Mouse (Mus musculus): ENCODE data around the gene Slc4a4.

The Slc4a4 gene

DNA sequence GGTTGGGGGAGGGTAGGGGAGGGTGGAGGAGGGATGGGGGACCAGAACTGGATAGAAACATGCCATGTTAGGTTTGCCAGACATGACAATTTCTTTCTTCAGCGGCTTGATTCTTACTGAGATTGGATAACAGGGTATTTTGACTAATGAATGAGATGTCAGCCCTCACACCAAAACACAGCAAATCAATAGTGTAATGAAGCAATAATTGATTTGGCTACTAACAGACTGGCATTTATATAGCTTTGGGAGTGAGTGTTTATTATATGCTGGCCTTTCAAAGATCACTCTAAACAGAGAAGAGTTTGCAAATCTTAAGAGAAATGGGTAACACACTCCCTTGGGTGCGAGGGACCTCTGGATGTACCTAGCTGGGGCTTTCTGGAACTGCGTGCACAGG lies 30.6 kb downstream of the Slc4a4 start:
- no peak for DNase-seq

DNA sequence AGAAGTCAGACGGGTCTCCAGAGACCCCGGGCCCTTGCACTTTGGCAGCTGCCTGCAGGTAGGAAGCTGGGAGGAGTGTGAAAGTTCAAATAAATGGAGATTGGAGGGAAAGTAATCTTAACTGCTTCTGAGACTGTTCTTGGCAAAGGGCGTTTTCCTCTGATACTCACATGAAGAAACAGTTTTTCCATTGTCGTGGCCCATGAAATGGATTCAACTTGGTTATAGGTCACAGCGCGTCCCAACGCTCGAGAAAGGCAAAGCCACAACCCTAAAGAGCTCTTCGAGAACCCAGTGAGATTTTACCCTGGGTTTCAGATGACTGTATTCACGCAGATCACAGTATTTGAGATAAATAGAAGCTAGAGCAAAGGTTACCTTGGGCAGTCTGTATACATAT lies 31.0 kb downstream of the Slc4a4 start:
- no peak for DNase-seq

DNA sequence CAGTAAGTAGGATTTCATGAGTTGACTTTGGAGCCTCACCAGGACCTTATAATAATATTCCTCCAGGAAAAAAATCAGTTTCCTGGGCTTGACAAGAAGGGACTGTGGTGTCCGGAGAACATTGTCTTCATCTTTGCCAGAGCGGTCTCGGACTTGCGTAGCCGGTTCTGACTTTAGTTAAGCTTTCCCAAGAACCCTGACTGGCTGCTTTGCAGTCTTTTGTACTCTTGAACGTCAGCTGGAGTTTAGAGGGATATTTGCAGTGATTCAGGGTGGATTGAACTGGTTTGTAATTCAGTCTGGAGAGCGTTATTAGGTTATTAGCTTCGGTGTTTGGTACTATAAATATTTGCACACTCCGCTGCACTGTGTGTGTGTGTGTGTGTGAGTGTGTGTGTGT lies 31.9 kb downstream of the Slc4a4 start:
- DNase-seq = no peak

DNA sequence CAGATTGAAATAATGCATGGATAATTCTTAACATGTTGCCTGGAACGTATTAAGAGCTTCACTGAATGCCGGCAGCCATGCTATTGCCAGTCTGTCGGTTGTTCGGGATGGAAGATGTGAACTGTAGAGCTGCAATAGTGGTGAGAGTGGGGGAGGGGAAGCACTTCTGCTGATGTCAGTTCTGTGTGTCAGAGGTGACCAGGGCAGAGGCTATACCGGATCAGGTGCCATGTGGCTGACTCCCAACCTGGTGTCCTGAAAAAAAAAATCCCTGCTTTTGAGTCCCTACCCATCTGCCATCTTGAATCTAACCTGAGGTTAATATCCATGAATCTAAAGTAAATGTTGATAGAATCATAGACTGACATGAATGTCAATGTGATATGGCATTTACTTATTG lies 39.0 kb downstream of the Slc4a4 start:
- no peak for DNase-seq

DNA sequence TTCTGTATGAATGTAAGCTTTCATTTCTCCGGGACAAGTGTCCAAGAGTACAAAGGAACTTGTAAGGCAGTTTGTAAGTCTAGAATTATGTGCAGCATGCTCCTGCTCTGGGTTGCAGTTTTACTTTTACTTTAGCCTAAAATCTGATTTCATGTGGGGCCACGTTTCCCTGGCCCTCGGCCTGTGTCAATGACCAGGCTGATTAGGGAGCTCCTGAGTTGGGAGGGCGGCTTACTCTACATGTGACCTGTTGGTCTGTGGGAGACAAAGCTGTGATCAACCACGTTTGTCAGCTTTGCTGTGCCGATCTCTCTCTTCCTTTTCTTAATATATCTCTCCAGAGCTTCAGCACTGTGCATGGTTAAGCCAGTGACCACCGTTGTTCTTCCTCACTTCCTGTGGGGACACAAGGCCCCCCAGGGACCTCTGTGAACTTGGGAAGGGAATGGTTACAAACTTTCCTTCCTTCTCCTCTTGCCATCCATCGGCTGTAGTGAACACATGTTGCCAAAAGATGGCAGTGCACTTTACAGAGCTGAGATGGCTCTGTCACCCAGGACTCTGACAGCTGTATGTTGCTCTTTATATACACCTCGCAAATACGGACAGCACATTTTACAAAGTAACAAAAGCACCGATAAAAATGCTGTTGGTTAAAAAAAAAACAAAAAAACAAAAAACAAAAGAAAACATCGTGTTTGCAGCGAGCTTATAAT lies 41.7 kb downstream of the Slc4a4 start:
- DNase-seq = peak; percentile 63 to 65

DNA sequence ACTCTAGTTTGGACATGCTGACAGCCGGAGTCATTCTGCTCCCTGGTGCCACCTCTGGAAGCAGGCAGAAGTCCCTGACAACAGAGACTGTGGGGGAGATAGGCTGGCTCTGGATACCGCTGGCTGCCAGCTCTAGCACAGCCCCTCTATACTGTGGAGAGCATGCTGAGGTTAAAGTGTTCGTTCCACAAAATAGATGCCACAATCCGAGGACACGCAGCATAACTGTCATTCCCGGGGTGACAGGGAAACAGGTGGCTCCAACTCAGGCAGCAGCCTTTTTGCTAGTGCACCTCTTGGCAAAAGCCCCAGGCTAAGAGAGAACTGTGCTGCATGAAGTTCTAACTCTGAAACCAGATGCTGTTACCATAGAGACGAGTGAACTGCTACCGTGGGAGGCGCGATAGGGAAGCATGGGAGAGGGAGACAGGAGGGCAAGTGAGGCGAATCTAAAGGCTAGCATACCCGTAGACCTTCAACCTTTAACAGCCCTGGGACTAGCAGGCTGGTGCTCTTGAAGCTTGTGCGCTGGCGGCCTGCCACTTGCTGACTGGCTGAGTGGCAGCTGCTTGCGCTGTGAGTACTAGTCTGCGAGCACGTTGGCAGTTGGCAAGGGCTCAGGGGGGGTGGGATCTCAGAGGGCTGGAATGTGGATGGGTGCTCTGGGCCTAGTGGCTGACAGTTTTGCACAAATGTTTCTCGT lies 42.9 kb downstream of the Slc4a4 start:
- peak; percentile 97 to 98 for DNase-seq

DNA sequence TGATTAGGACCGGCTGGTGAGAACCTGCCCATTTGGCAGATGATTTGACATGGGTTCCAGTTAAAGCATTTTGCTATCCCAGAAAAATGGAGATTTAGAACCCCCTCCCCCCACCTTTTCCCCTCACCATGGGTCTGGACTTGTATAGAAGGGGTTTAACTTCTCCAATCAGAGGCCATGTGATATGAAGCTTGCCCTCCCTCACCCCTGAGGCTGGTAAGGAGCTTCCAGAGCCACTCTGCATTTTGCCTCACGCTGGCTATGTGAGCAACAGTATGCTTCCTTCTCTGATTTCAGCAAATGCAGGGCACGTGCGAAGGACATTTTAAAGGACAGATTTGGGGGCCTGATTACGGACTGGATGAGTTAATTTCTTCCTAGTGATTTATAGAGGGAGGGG lies 43.5 kb downstream of the Slc4a4 start:
- DNase-seq = no peak

DNA sequence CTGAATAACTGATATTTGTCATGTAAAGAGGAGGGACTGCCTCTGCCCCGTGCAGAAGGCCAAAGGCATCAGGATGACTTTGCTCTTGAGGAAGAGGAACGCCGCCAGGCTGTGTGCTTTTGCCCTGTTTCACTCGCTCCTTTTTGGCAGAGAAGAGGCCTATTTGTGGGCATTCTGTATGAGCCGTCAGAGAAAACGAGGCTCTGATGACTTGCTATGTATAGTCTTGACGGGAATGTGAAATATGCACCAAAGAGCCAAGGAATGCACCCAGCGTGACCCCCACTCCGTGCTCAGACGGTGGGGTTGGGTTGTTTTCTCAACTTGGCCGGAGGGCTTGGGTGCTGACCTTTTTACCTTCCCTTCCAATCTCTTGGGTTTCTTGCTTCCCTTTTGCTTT lies 44.0 kb downstream of the Slc4a4 start:
- DNase-seq = peak in 1 of 2 experiments; percentile 10

DNA sequence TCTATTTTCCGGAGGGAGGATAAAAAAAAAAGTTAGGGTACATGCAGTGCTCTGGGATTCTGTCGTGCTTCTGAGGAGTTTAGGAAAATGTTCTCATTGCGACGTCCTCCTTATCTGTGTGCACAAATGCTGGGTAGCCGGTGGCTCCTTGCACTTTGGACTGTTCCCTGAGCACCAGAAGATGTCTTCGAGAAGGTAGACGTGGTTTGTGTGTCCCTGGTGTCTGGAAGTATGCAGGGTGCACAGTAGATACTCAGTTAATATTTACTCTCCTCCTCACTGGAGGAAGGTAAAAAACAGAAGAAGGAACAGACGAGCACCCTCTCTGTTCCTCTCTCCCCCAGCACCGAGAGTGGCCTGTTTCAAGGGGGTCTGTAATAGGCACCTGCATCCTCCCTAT lies 44.6 kb downstream of the Slc4a4 start:
- DNase-seq = peak; percentile 16 to 54

DNA sequence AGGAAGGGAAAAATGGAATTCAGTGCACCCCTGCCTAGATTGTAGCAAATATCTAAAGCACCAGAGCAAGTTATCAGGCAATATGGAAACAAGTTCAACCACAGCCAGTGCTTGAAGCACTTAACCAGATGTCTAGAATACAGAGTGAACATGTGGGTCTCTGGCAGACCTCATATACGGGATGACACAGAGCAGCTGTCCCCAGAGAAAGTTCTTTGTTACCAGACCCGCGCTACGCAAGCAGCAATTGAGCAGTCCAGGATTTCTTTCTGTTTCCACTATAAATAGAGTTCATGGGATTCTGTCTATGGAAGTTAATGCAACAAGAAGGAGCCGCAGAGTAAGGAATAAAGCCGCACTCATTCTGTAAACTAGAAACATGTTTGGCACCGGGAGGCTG lies 46.8 kb downstream of the Slc4a4 start:
- DNase-seq = no peak

DNA sequence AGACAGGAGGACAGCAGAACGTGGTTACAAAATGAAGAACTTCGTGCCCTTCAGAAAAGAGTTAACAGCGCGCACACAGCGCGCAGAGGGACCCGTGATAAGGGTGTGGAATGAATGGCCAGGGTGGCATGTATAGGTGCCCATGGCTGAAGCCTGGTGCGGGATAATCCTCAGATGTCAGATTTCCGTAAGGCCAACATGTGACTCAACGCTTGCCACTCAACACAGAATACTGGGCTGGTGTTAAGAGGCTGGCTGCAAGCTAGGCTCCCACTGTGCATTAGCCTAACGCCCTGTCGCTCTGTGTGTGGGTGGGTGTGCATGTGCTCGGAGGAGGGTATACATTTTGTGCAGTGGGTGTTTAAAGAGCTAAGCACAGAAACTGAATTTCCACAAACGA lies 47.3 kb downstream of the Slc4a4 start:
- no peak for DNase-seq

DNA sequence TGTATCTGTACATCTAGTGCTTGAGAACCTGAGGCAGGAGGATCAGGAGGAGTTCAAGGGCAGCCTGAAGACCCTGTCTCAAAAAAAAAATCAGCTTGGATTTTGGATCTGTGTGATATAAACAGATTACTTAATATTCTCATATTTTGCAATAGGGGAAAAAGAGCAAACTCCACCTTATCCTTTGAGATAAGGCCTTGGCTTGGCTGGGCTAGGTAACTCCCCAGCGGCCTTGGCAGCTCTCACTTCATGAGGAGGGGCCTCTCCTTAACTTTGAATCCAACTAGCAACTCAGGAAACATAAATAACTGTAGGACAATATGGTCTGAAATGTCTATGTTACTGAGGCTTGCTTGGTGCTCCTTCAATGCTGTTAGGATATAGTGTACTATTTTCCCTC lies 51.6 kb downstream of the Slc4a4 start:
- DNase-seq = no peak

DNA sequence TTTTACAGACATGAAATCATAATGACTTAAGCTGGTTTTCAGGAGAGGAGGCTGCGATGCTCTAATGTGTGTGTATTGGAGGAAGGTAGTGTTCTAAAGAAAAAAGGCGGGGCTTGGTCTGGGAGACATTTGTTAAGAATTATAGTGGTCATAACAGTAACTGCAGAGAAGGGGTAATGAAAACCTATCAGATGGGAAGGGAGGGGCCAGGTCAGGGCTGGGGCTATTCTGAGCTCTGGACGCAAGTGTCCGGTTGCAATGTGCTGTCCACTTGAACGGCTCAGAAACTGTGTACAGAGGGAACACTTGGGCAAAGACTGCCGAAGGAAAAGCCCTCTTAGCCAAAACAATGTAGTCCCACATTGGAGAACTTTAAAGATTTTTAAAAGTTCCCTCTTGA lies 52.5 kb downstream of the Slc4a4 start:
- DNase-seq = no peak

DNA sequence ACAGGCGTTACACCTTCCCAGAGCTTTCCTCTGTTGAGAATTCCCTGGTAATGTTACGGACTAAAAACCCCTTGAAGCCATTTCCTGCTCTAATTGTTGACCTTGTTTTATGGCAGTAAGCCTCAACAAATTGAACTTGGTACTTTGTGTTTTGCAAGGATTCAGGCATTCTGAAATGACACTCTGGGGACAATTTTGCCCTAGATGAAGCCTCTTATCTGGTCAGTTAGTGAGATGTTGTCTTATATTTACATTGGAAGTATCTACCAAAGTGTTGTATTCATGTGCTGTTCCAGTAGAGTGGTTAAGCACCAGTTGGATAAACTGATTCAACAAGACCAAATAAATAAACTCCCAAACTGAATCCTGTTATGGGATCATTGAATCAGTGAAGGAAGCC lies 53.2 kb downstream of the Slc4a4 start:
- DNase-seq = no peak

DNA sequence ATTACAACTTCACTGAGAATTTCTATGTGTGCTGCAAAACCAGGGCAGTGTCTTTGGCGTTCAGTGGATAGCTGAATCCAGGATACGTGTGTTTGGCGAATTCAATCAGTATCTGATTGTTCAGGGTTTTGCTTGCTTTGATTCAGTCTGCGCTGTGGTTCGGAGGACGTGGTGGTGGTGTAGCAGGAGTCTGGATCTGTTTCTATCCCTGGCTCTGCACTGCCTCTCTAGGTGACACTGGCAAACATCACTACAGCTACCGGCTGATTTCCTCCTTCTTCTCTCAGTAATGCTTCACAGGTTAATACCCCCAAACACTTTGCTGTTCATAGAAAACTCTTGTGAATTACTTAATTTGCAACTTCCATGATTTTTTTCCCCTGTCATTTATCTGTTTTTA lies 55.3 kb downstream of the Slc4a4 start:
- DNase-seq = no peak

DNA sequence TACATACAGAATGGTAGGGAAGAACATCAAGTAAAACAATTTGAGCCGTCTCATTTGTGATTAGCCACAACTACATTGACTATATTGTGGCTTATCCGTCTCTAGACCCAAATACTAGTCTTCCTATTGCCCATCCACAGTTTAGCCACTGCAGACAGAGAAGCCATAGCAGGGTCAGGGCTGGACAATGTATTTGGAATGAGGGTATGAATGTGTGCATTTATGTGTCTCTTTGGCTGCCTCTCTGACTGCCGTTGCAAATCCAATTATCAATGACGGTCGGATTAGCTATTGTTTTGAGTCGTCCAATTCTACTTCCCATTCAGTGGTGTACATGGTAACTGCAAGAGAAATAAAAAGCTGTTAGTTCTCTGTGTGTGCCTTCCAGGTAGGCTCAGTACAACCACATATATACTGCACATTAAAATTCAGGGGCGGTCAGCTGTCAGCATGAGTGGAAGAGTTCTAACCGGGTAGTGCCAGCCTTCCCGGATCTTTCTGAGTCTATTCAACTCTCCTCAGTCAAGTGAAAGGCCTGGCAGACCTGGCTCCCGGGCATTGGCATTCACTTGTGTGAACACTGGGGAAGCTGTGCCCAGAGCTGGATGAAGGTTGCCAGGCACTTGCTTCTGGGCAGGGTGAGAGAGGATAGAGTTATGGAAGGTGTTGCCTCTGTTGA lies 59.2 kb downstream of the Slc4a4 start:
- DNase-seq = no peak

DNA sequence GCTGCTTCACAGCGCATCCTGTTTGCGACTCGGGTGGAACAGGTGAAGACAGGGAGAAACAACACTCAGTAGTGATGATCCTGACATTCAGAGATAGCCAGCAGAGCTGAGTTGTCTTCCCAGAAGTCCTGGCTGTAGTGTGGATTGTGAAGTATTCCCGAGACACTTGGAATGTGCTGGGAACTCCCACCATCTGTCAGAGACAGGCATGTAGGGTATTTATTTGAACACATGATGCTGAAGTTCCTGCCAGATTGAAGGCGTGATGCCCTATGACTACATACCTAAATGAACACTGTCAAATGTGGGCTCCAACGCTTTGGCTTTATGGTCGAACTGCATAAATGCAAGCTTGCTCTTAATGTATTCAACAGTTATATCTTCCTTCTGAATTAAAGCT lies 63.7 kb downstream of the Slc4a4 start:
- no peak for DNase-seq

DNA sequence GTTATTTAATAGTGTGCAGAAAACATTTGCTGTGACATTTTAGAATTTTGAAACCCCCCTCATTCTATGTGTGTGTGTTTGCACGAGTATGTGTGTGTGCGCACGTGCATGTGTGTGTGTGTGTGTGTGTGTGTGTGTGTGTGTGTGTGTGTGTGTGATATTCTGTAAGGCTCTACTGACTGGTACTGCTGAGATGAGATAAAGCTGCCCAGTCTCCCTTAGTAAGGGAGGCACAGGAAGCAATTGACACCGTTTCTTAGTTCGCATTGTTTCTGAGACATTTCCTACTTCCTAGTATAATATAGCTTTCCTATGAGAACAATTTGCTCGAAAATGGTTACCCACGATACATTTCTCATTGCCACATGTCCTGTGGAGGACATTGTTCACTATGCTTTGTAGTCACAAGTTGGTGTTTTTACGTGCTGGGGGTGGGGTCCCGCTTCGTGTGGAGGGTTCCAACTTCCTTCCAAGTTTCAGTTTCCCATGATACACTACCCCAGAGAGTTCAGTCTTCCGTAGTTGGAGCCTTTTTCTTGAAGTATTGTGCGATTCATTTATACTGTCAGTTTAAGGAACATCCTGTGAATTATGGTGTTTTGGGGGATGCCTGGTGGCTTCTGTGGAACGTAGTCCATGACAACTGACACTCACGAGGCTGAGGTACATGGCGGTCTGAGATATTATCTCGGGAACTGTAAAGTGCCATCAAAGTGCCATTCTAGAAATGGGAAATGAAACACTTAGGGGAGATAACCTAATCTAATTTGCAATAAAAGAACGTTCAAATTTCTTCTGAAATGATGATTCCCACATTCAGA lies 66.3 kb downstream of the Slc4a4 start:
- no peak for DNase-seq

DNA sequence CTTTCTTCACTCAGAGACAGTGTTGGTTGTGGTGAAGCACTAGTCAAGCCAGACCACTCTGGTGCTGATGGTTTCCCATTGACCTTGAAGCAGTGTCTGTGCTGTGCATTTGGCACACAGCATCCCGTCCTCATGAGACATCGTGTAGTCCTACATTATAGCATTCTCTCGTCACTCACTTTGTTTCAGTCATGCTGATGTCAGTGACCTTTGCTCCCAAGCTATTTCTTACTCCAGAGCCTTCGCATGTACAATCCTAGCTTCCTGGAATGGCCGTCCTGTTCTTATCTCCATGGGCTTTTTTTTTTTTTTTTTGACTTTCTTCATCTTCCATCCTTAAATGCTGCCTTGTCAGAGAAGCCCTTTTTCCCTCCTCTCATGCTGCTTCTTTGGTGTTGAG lies 71.1 kb downstream of the Slc4a4 start:
- no peak for DNase-seq

DNA sequence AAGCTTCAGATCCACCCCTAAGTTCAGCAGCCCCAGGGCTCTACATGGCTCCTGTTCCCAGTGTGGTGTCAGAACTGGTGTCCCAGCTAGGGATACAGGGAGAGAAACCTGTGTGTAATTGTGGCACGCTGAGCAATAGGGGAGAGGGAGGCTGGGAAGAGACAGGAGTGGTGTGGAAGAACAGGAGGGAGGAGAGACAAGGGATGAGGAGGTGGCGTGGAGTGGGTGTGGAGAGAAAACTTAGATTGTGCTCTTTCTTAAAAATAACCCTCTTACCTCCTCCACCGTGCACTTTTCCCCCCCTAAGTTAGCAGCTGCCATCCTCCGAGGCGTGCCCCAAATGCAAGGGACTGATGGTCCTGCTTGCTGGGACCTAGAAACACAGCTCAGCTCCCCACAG lies 72.3 kb downstream of the Slc4a4 start:
- DNase-seq = no peak

DNA sequence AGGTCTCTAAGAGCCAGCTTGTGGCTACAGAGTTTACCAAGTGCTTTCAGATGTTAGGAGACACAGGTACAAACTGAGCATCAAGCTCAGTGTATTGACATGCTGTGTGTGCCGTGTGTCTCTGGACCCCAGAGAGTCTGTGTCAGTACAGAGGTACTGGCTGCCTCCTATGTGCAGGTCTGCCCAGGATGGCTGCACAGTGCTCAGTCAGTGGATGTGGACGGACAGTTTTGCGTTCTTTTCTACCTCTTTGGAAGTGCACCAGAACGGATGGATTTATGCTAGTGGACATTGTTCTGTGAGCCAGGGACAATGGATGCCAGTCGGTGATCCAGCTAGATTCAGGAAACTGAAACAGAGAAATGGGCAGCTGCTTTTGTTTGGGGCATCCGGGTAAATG lies 72.8 kb downstream of the Slc4a4 start:
- no peak for DNase-seq

DNA sequence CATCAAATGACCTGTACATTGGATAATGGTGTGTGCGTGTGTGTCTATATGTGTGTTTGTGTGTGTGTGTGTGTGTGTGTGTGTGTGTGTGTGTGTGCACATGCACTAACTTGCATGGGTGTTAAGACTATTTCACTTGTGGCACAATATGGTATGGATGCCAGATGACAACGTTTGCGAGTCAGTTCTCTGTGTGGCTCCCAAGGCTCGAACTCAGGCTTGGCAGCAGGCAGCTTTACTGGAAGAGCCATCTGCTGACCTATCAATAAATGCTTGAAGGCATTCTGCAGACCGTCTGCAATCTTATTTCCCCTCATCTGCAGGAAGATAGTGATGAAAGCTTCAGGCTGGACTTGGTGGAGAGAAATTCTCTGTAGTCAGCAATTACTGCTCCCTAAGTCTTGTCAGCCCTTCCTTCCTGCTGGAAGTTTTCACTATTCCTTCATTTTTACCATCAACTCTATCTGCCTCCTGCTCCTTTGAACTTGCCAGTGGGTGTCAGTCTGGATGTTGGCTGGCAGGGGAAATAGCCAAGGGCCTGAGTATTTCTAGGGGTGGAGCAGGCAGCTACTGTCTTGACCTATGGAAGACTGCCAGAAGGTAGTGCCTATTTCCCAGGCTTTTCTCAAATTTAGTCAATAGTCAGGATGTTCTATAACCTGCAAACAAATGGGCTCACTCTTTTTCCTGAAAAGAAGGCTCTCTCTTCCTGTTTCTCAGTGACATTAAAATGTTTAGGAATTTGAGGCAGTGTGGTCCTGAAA lies 73.9 kb downstream of the Slc4a4 start:
- peak in 1 of 2 experiments; percentile 50 for DNase-seq
